Mouse (Mus musculus): Measurements from ENCODE around the gene Ubp1. TPM values are rescaled to one million over a fixed set of nuclear protein-coding genes. Genes with fewer than 3 reads are reported as not detected.

The Ubp1 gene
- total and polyA plus RNA-seq, 3 experiments: 25.7 to 33.9 (median 26.0) TPM

- Histone ChIP-seq H3K36me3 (ENCODE audit: control insufficient read depth, insufficient read depth, low read length) (no peaks in the 10 kb centered on the region), H3K9ac (ENCODE audit: low read depth, low read length) (no peak overlapping the region), H3K4me3 (no peak overlapping the region), H3K4me1 (ENCODE audit: control insufficient read depth, insufficient read depth, low read length) (no peaks in the 10 kb centered on the region), H3K27ac (no peak overlapping the region), H3K27me3 (ENCODE audit: control insufficient read depth, insufficient read depth, low read length) (no peaks in the 10 kb centered on the region), H3K79me2 (replicated peaks; ENCODE audit: control insufficient read depth, insufficient read depth, low read length) (no peaks in the 10 kb centered on the region)
- intact Hi-C loops (cut with DNase I): no loop called here
- TF ChIP-seq POLR2A (IDR thresholded peaks at IDR 0.05; ENCODE audit: insufficient read depth, low read depth, low read length) (no peak), CTCF (IDR thresholded peaks at IDR 0.05) (no peak), EP300 (IDR thresholded peaks at IDR 0.05; ENCODE audit: insufficient read depth, low read depth, low read length) (no peak)
- no peak for DNase-seq
- WGBS: 95% methylated on average over 5 of the region's 5 CpGs
These were observed 5.9 kb upstream of the Ubp1 start for GRCm38 (mm10) chr9:113924883-113925282.

- Histone ChIP-seq H3K79me2 (replicated peaks; ENCODE audit: control insufficient read depth, insufficient read depth, low read length) (peaks cover 2% of the 10 kb centered on the region; the same call in 1 of the 2 replicates), H3K9ac (ENCODE audit: low read depth, low read length) (no peak overlapping the region), H3K4me3 (no peak overlapping the region), H3K36me3 (ENCODE audit: control insufficient read depth, insufficient read depth, low read length) (peaks cover 3% of the 10 kb centered on the region), H3K4me1 (ENCODE audit: control insufficient read depth, insufficient read depth, low read length) (peaks cover 4% of the 10 kb centered on the region), H3K27me3 (ENCODE audit: control insufficient read depth, insufficient read depth, low read length) (no peaks in the 10 kb centered on the region), H3K27ac (no peak overlapping the region)
- TF ChIP-seq POLR2A (IDR thresholded peaks at IDR 0.05; ENCODE audit: insufficient read depth, low read depth, low read length) (no peak), EP300 (IDR thresholded peaks at IDR 0.05; ENCODE audit: insufficient read depth, low read depth, low read length) (no peak), CTCF (IDR thresholded peaks at IDR 0.05) (no peak)
- peak in 1 of 2 experiments; percentile 28 for DNase-seq
- WGBS: 72% methylated on average over 4 of the region's 4 CpGs
- intact Hi-C loops (cut with DNase I): no loop called here
These were observed 2.1 kb upstream of the Ubp1 start for GRCm38 (mm10) chr9:113928591-113928990.

- H3K9ac ChIP-seq (ENCODE audit: low read depth, low read length): no peak overlapping the region
- TF ChIP-seq EP300 (IDR thresholded peaks at IDR 0.05; ENCODE audit: insufficient read depth, low read depth, low read length) (no peak), POLR2A (IDR thresholded peaks at IDR 0.05; ENCODE audit: insufficient read depth, low read depth, low read length) (no peak), CTCF (IDR thresholded peaks at IDR 0.05) (no peak)
- intact Hi-C loops (cut with DNase I): loop anchor here (2.0 to 5.0 kb wide), 3 partner anchors 137 to 473 kb away; partner anchors contain the start of genes Clasp2, Glb1 and Tmppe
These were observed 1.1 kb upstream of the Ubp1 start for GRCm38 (mm10) chr9:113929676-113930075.

GRCm38 (mm10) chr9:113931375-113932099 is 803 bp downstream of the Ubp1 start:
- H3K27me3 ChIP-seq (ENCODE audit: control insufficient read depth, insufficient read depth, low read length): no peaks in the 10 kb centered on the region
- intact Hi-C loops (cut with DNase I): loop anchor here (2.0 to 5.0 kb wide), 3 partner anchors 139 to 471 kb away; partner anchors contain the start of genes Clasp2, Glb1 and Tmppe
- H3K4me3 ChIP-seq: peak overlapping the region; percentile 67
- H3K4me1 ChIP-seq (ENCODE audit: control insufficient read depth, insufficient read depth, low read length): peaks cover 8% of the 10 kb centered on the region
- peaks cover 3% of the 10 kb centered on the region; the same call in 1 of the 2 replicates for H3K79me2 ChIP-seq (replicated peaks; ENCODE audit: control insufficient read depth, insufficient read depth, low read length)
- WGBS: under 1% methylated on average over 84 of the region's 91 CpGs
- peak overlapping the region; percentile 82 for H3K27ac ChIP-seq
- TF ChIP-seq CTCF (IDR thresholded peaks at IDR 0.05): no peak
- no peak for TF ChIP-seq EP300 (IDR thresholded peaks at IDR 0.05; ENCODE audit: insufficient read depth, low read depth, low read length)
- no peak for TF ChIP-seq POLR2A (IDR thresholded peaks at IDR 0.05; ENCODE audit: insufficient read depth, low read depth, low read length)
- peaks cover 9% of the 10 kb centered on the region for H3K36me3 ChIP-seq (ENCODE audit: control insufficient read depth, insufficient read depth, low read length)
- H3K9ac ChIP-seq (ENCODE audit: low read depth, low read length): peak overlapping the region; percentile 83
- DNase-seq: peak; percentile 50 to 57

More at GRCm38 (mm10) chr9:113929676-113930075, 1.1 kb upstream of the Ubp1 start:
- Histone ChIP-seq H3K79me2 (replicated peaks; ENCODE audit: control insufficient read depth, insufficient read depth, low read length) (peaks cover 3% of the 10 kb centered on the region; the same call in 1 of the 2 replicates), H3K27ac (no peak overlapping the region), H3K27me3 (ENCODE audit: control insufficient read depth, insufficient read depth, low read length) (no peaks in the 10 kb centered on the region), H3K4me1 (ENCODE audit: control insufficient read depth, insufficient read depth, low read length) (peaks cover 4% of the 10 kb centered on the region), H3K36me3 (ENCODE audit: control insufficient read depth, insufficient read depth, low read length) (peaks cover 3% of the 10 kb centered on the region), H3K4me3 (no peak overlapping the region)
- DNase-seq: no peak
- WGBS: 76% methylated on average over 1 of the region's 1 CpGs

GRCm38 (mm10) chr9:113932100-113932470 is 1.4 kb downstream of the Ubp1 start:
- H3K27ac ChIP-seq: peak overlapping the region; percentile 82
- WGBS: 2% methylated on average over 8 of the region's 8 CpGs
- TF ChIP-seq CTCF (IDR thresholded peaks at IDR 0.05) (no peak), POLR2A (IDR thresholded peaks at IDR 0.05; ENCODE audit: insufficient read depth, low read depth, low read length) (no peak), EP300 (IDR thresholded peaks at IDR 0.05; ENCODE audit: insufficient read depth, low read depth, low read length) (no peak)
- H3K4me3 ChIP-seq: peak overlapping the region; percentile 67
- peak; percentile 21 to 25 for DNase-seq
- peaks cover 8% of the 10 kb centered on the region for H3K4me1 ChIP-seq (ENCODE audit: control insufficient read depth, insufficient read depth, low read length)
- H3K79me2 ChIP-seq (replicated peaks; ENCODE audit: control insufficient read depth, insufficient read depth, low read length): peaks cover 3% of the 10 kb centered on the region; the same call in 1 of the 2 replicates
- H3K27me3 ChIP-seq (ENCODE audit: control insufficient read depth, insufficient read depth, low read length): no peaks in the 10 kb centered on the region
- peaks cover 9% of the 10 kb centered on the region for H3K36me3 ChIP-seq (ENCODE audit: control insufficient read depth, insufficient read depth, low read length)
- peak overlapping the region; percentile 83 for H3K9ac ChIP-seq (ENCODE audit: low read depth, low read length)
- intact Hi-C loops (cut with DNase I): loop anchor here (5.0 kb wide), 2 partner anchors 140 to 470 kb away; partner anchors contain the start of genes Glb1 and Tmppe

- peak overlapping the region; percentile 83 for H3K9ac ChIP-seq (ENCODE audit: low read depth, low read length)
- 9% methylated on average over 11 of the region's 11 CpGs for WGBS
- H3K4me3 ChIP-seq: peak overlapping the region; percentile 67
- H3K4me1 ChIP-seq (ENCODE audit: control insufficient read depth, insufficient read depth, low read length): peaks cover 8% of the 10 kb centered on the region
- no peak for TF ChIP-seq POLR2A (IDR thresholded peaks at IDR 0.05; ENCODE audit: insufficient read depth, low read depth, low read length)
- TF ChIP-seq EP300 (IDR thresholded peaks at IDR 0.05; ENCODE audit: insufficient read depth, low read depth, low read length): no peak
- no peak for TF ChIP-seq CTCF (IDR thresholded peaks at IDR 0.05)
- H3K27ac ChIP-seq: peak overlapping the region; percentile 82
- H3K36me3 ChIP-seq (ENCODE audit: control insufficient read depth, insufficient read depth, low read length): peaks cover 9% of the 10 kb centered on the region
- no peaks in the 10 kb centered on the region for H3K27me3 ChIP-seq (ENCODE audit: control insufficient read depth, insufficient read depth, low read length)
- peaks cover 6% of the 10 kb centered on the region for H3K79me2 ChIP-seq (replicated peaks; ENCODE audit: control insufficient read depth, insufficient read depth, low read length)
- intact Hi-C loops (cut with DNase I): loop anchor here (5.0 kb wide), 2 partner anchors 140 to 470 kb away; partner anchors contain the start of genes Glb1 and Tmppe
- DNase-seq: peak; percentile 13 to 27
These were observed 1.8 kb downstream of the Ubp1 start for GRCm38 (mm10) chr9:113932501-113932900.
